Mouse (Mus musculus) right cerebral cortex, adult 18-20 months (tissue): ENCODE measurements around the gene Gm853.

Experiments used
- DNase-seq: peaks from one replicate; pipeline ENCODE4 v3.0.0; 2022; ENCODE audit warnings: mixed read lengths

Gm853 gene

DNA sequence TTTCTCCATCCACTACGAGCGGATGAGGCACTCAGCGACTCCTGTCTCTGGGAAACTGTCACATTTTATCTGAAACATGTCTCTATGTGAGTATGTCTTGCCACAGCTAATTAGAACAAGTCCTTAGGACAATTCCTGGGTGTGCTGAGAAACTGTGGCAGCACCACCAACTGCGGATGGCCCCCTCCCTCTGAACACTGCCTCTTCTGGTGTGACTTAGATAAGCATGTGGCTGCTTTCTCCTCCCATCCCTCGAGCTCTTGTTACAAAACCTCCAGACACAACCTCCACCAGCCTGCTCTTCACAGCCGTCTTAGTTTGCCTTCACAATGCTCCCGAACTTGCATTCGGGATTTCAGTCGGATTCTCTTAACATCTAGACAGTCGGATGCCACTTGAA, 8.3 kb downstream of the Gm853 start:
- DNase-seq: no peak

DNA sequence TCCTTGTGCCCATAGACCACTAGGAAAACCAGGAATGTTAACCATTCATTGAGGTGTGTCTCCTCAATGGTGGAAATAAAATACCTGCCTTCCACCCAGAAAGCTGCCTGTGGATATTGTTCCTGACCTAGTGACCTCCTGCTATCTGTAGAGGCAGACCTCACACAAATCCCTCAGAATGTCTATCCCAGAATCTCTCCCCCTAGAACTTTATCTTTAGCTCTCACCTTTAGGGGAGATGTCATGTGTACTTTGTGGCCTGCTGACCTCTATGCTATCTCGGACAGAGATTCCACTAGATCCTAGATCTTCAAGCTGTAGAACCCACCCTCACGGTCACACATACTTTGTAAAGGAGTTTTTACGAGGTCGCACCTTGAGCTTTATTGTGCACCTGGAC, 9.0 kb downstream of the Gm853 start:
- no peak for DNase-seq

DNA sequence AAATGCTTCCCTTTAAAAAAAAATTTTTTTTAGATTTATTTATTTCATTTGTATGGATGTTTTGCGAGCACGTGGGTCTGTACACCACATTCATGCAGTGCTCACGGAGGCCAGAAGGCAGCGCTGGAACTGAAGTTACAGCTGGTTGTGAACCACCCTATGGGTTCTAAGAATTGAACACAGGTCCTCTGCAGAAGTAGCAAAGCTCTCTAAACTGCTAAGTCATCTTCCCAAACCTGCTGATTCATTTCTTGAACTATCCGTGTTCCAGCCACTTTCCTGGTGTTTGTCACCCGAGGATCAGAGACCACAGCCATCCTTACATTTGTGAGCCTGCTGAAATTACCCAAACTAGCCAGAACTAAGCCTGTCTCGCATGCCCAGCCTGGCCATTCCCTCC, 9.8 kb downstream of the Gm853 start:
- no peak for DNase-seq

DNA sequence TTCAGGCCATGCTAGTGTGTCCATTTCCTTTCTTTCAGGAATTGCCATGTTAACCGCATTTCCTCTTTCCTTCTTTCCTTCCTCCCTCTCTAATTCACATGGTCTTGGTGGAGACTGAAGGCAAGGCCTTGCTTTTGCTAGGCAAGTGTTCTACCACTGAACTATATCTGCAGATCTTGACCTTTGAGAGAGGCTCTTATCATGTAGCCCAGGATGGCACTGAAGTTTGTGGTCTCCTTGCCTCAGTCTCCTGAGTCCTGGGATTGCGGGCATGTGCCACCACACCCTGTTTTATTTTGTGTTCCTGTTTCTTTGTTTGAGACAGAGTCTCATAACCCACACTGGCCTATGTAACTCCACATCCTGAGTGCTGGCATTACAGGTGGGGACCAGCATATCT, 10.3 kb downstream of the Gm853 start:
- no peak for DNase-seq

DNA sequence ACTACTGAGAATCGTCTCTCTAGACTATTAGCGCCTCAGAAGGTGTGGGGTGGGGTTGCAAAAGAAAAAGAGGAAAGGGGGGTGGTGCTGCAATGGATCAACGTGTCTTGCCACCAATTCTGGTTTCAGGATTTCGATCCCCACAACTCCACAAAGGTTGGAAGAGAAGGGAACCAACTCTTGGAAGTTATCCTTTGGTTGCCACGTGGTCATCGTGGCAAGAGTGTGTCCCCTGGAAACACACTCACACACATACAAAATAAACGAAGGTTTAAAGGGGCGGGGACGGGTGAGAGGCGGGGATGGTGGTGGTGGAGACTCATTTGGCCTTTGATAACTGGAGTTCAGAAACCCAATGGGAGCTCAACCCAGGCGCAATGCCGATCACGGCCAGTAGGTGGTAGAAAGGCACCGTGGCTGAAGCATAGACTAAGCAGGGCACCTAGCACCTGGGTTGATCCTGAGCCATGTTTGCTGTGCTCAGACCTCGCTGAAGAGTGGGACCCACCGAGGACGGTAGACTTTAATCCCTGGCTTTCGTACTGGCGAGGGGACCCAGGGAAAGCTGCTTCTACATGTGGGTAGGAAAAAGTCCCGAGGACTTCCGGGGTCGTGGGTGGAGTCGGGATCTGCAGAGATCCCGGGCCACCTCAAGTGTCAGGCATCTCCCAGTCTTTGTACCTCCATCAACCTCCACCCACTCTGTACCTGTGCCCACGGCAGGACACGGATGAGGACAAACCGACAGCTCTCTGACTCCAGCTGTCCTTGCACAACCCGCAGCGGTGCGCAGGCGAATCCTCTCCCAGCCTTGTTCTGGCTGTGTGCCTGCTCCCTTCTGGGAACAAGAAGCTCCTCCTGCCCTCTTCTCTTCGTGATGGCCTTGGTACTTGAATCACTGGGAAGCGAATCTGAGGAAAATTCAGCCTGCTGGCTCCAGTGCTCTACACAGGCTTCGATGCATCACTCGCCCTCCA, 23.2 kb downstream of the Gm853 start:
- peak; percentile 85 for DNase-seq

DNA sequence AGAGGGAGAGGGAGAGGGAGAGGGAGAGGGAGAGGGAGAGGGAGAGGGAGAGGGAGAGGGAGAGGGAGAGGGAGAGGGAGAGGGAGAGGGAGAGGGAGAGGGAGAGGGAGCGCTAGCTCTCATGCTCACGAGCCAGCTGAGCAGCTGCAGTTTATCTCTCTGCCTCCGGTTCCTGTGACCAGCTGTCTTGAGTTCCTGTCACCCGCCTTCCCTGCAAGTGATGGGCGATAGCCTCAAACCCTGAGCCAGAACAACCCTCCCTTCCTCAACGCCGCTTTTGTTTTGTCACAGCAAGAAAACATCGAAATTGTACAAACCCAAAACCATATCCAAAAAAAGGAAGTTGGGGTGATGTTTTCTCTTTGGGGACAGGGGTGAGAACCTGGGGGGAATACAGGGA, 25.7 kb downstream of the Gm853 start:
- no peak for DNase-seq

DNA sequence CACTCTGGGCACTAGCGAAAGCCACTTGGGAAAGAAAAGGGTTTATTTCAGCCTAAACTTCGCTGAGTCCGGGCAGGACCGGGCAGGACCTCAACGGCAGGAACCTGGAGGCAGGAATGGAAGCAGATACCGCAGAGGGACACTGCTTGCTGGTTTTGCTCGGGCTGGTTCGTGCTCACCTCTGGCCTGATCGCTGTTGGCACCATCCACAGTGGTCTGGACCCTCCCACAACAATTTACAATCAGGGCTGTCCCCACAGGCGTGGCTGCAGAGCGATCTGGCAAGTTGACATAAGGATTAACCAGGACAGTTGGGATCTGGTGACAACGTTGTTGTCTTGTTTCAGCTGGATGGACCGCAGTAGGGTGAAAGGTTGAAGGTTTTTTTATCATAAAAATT, 26.3 kb downstream of the Gm853 start:
- no peak for DNase-seq

DNA sequence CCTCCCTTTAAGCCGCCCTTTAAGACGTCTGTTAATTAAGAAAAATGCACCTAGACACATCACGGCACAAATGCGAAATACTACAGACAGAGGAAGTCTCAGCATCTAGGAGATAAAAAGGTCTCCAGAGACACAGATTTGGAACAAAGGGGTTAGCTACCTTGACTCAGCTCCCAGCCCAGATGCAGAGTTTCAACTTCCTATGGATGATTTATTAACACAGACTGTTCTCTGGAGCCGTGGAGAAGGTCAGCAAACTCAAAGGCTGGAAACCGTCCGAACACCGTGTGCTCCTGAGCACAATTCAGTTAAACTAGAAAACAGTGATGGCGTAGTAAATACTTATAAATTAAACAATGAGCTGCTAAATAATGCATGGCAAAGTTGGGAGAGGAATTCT, 29.9 kb downstream of the Gm853 start:
- DNase-seq: no peak

DNA sequence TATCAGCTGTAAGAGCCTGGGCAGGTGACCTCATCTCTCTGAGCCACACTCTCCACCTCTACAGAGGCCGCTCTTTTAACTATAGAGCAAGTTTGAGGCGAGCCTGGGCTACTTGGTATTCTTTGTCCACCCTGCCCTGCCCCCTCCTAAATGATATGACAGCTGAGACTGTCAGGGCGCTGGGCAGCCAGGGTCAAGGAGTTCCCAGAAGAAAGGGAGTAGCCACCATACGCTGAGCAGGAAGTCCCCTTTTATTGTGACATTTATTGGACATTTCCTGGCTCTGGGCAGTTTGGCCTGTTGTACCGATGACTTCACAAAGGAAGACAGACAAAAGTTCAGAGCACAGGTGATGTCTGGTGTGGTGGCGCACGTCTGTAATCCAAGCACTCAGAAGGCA, 32.6 kb downstream of the Gm853 start:
- no peak for DNase-seq

DNA sequence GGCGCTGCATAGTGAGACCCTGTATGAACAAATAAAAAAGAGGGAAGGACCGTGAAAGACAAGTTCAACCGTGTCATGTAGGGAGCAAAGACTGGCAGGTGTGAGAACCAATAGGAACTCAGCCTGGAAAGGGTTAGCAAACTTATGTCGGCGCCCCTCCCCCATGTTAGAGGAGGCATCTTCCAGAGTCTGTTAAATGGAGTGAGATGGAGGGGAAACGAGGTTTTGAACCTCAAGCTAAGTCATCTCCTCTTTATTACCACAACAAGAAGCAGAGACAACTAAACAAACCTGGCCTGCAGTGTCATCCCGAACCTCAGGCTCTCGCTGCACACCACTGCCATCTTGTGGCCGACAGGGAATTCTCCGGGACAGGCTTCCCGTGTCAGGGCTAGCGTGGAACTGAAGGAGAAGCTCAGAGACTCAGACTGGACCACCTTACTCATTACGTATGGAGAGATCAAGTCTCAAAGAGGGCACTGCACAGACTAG, 33.3 kb downstream of the Gm853 start:
- DNase-seq: peak; percentile 80

DNA sequence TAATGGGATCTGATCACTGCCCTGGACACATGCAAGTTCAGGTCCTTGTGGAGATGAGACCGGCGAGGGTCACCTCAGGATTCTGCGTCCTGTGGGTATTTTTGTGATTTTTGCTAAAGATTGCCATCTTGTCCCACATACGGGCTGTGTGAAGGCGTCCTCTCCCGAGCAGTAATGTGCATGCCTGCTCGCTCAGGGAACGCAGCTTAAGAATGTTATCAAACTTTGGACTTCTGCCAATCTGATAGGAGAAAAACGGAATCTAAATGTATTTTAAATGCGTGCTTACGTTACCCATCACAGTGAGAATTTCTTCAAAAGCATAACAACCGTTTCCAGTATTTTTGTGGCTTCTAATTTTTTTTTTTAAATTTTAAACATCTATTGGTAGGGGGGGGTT, 35.3 kb downstream of the Gm853 start:
- no peak for DNase-seq

DNA sequence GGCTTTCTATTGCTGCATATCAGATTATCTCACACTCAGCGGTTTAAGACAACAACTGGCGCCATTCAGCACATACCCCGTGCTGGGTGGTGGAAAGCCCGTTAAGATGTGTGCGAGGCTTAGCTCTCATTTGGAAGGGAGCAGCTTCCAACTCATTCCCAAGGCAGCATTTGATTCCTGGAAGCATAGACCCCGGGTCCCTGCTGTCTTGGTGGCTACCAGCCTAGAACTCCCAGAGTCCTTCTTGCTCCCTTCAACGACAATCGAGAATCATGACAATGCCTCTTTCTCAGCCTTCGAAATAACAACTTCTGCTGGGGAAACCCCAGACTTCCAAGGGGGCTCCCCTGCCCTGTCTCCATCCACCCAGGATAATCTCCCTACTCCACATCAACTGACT, 35.8 kb downstream of the Gm853 start:
- no peak for DNase-seq

DNA sequence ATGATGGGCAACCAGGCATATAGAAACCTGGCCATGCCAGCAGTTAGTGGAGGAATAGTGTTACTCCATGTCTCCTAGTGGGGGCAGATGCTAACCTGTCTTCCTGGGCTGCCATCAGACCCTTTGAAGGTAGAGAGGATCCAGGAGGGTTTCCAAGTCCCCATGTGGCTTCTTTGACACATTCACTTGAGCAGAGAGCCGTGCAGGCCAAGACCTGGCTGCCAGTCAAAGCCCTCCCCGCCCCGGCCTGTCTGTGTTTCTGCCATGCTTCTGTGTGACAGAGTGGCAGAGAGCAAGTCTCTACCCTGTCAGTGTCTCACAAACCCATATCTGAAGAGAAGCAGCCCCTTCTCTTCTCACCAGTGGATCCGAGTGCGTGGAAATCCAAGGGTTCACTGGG, 38.3 kb downstream of the Gm853 start:
- DNase-seq: no peak

DNA sequence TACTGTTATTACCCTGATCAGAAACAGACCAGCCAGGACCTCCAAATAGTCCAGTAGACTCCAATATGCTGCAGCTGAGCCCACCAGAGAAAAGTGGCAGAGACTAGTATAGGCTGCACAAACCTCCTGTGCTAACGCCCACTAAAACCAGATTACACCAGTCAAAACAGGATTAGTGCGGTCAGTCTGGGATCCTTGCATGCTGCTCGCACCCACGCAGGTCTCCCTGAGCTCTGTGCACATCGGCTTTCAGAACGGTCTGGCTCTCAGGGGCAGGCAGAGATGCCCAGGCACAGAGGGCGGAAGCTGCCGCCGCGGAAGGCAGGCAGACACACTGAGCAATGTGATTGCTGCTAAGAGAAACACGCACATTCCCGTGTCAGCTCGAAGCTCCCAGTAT, 39.2 kb downstream of the Gm853 start:
- no peak for DNase-seq

DNA sequence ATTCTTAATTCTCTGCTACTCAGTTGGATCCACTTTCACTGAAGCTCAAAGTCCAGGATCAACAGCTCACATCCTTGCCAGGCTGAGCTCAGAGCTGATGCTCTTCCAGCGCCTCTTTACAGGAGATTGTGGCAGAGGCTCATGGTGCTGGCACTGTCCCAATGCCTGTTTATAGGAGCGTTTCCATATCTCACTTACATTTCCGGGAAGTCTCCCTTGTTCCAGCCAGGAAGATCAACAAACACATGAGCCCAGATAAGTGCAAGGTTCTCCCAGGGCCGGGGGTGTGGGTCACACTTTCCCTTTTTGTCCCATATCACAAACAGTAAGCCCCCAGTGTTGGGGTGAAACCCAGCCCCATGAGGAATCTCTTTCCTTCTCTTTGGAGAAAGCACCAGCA, 40.3 kb downstream of the Gm853 start:
- DNase-seq: no peak

DNA sequence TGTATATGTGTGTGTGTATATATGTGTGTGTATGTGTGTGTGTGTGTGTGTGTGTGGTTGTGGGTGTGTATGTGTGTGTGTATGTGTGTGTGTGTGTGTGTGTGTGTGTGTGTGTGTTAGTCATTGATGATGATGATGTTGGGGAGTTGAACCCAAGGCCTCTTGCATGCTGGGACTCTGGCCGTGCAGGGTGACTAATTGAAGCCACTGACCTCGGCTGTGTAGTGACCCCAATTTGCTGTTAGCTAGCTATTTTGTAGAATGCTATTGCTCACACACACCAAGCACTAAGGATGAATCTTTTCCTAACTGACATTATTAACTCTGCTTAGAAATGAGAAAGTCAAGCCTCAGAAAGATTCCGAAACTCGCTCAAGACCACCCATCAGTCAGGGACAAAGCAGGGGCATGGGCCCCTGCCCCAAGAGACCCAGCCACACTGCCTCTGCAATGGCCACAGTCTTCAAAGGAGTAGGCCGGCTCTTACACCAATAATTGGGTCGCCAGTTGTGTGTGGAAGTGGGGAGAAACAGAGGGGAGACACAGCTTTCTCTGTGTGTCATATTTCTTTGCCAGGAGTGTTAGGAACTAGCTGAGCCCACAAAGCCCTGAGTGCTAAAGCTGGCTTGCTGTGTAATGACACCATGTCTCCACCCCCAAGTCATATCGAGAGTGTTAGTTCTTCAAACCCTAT, 41.1 kb downstream of the Gm853 start:
- no peak for DNase-seq

DNA sequence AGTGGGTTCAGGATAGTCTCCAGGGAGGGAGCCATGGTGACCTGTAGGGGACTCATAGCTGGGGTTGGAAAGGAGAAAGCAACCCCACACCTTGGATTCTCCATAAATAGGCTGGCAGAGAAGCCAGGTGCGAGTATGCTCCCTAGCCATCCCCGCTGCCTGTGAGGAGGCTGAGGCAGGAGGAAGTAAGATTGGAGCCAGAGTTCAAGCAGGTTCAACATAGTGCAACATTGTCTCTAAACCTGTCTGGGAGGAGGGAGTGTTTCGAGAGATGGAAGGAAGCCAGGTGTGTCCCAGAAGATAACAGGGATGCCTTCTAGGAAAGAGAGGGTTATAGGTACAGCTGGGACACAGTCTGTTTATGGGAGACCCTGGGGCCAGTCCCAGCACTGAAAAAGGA, 42.3 kb downstream of the Gm853 start:
- no peak for DNase-seq

DNA sequence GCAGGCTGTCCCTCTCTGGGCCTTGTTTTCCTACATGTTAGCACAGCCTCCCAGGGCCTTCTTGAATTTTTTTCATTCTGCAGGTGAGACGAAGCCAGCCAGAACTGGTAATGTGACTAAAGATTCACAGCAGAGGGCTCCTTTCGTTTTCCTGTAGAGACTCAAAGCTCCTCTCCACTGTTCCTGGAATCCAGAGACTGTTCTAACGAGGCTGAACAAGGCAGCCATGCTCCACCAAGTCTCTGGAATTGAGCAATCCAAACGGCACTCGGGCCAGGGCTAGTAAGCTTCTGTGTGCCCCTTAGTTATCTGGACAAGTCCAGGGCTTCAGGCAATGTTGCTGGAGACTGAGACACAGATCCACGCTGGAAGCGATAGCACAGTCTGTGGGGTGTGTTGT, 44.7 kb downstream of the Gm853 start:
- DNase-seq: no peak

DNA sequence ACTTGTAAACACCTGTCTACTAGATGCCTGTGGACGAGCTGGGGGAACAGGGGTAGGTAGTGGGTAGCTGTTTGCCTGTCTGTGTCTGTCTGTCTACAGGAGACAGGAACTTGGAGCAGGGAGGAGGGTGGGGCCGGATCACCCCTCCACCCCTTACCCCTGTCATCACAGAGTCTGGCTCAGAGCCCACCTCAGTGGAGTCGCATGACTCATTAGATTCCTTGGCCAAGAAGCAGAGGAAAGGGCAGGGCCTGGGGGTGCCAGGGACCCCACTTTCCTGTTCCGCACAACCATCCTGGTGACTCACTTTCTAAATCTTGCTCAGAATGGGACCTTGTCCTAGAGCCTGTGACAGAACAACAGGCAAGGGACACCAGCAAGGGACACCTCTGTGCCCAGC, 45.1 kb downstream of the Gm853 start:
- no peak for DNase-seq

DNA sequence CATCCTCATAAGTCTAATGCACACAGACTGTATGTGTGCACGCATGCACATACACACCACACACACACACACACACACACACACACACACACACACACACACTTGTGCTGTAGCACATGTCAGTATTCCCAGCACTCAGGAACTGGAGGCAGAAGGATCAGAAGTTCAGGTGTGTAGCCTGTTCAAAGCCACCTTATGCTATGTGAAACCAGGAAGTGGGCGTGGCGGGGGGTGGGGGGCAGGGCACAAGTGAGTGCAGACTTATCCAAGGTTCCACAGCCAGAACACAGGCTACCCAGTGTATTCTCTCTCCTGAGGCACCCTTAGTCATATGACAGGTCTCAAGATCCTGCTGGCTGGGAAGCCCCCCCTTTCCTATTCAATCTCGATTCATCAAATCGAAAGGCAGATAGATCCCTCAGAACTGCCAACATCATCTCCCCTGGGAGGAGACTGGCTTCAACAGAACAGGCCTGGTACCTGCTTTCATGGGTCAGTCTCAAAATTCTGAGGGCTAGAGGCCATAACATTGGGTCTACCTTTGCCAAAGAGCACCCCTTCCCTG, 46.0 kb downstream of the Gm853 start:
- DNase-seq: no peak

DNA sequence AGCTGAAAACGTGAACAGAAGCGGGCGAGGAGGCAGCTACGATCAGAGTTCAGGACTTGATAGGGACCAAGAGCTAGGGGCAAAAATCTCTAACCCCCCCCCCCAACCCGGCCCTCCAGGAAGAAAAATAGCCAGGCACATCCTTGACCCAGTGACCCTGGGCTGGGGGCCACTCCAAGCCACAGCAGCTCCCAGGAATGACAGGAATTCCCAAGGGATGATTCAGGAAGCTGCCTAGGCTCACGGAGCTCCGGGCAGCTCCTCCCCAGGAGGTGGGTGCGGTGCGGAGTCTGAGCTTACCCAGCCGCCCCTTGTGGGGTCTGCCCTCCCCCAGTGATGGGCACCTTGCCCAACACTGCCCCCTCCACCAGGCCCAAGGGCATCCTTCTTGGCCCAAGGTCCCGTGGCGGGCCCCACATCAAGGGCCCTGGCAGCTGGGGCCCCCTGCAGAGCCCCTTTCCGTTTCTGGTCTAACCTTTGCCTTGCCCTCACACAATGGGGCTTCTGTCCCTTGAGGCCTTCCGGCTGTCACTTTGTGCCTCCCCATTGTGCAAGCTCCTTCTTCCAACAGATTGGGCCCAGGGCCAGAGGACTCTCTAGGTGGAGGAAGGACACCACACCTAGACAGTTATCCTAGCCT, 47.0 kb downstream of the Gm853 start, which contains the start of gene Tinagl1:
Tinagl1 (minus strand) TSS at position 51 of the 640 bp plus-strand sequence.
- no peak for DNase-seq

DNA sequence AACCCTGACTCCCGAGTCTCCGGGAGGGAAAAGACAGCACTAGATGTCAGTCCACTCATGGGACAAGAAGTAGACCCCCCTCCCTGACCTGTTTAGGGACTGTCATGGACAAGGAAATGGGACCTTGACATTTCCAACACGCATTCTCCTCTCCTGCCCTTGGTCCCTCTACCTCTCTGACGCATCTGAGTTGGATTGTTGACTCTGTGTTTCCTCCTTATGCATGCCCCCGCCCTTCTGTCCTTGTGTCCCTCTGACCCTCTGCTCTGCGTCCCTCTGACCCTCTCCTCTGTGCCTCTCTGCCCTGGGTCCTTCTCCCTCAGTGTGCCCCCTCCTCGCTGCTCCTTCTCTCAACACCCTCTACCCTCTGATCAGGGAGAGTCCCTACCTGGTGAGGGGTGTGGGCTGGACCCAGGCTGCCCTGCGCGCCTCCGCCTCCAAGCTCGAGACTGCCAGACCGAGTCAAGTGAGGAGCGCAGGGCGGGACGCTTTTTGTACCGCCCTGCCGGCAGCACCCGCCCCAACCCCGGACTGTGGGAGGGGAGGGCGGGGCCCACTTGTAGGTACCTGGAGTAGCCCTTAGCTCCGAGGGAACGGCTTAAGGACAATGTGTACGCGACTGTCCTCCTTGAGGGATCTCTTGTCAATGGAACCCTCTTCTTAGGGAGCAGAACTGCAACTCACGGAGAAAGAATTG, 47.7 kb downstream of the Gm853 start:
- DNase-seq: no peak

DNA sequence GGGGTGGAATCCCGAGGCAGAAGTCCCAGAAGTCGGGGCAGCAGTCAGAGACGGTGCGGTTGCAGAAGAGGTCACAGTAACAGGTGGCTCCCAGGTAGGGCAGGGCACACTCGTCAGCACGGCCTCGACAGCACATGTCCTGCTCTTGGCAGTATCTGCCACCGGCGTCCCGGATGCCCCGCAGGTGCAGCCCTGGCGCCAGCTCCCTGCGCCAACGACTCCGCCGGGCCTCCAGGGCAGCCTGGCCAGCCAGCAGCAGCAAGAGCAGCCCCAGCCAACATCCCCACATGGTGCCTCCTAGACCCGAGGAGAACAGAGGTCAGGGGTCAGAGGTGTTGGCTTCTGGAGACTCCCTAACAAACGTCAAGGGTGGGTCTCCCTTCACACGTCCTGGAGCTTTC, 48.3 kb downstream of the Gm853 start:
- DNase-seq: no peak
